Mouse (Mus musculus) G1E (cell line): ENCODE results near the gene Mark2. TPM values are rescaled to one million over a fixed set of nuclear protein-coding genes. Genes with fewer than 3 reads are reported as not detected.
A peak's percentile ranks its signal among the peaks of the same experiment; 100 is the strongest.

Experiments
- ATAC-seq: 2 replicates; pipeline ENCODE4 v1.8.0; 2016; ENCODE audit warnings: mild to moderate bottlenecking; ENCODE audit not compliant: insufficient number of reproducible peaks, poor library complexity, low FRiP score, severe bottlenecking; ENCODE audit errors: extremely low read depth
- DNase-seq: peaks from one replicate; pipeline ENCODE4 v3.0.0; 2012; ENCODE audit warnings: low spot score
- H3K27me3 ChIP-seq: 2 replicates; pipeline ENCODE4 v1.6.1; 2012; ENCODE audit warnings: mild to moderate bottlenecking, low read length, inconsistent platforms; ENCODE audit not compliant: insufficient read depth
- H3K36me3 ChIP-seq: replicated peaks from 2 replicates; pipeline ENCODE3; 2012; ENCODE audit warnings: mild to moderate bottlenecking, inconsistent platforms
- H3K4me1 ChIP-seq: 2 replicates; pipeline ENCODE4 v1.6.1; 2012; ENCODE audit warnings: low read depth, low read length, inconsistent platforms, mixed read lengths; ENCODE audit not compliant: insufficient read depth
- H3K4me3 ChIP-seq: 2 replicates; pipeline ENCODE4 v1.5.1; 2012; ENCODE audit warnings: low read depth, mild to moderate bottlenecking, inconsistent platforms, low read length, moderate library complexity, mixed read lengths
- H3K9me3 ChIP-seq: replicated peaks from 2 replicates; pipeline ENCODE4 v1.6.1; 2012; ENCODE audit warnings: inconsistent platforms
- CTCF ChIP-seq: IDR thresholded peaks from 2 replicates; pipeline ENCODE4 v1.5.1; 2012; ENCODE audit warnings: low read depth, low read length, inconsistent platforms, mixed read lengths
- GATA1 ChIP-seq: IDR thresholded peaks from 2 replicates; pipeline ENCODE4 v1.6.1; 2012; ENCODE audit warnings: borderline replicate concordance, low read length, inconsistent platforms, mixed read lengths
- GATA2 ChIP-seq: IDR thresholded peaks from 2 replicates; pipeline ENCODE4 v1.6.1; 2012; ENCODE audit warnings: low read depth, low read length, inconsistent platforms, borderline replicate concordance
- POLR2AphosphoS5 ChIP-seq: IDR thresholded peaks from 2 replicates; pipeline ENCODE4 v1.6.1; 2012; ENCODE audit warnings: low read depth, low read length, inconsistent platforms; ENCODE audit not compliant: insufficient replicate concordance
- TAL1 ChIP-seq: conservative IDR thresholded peaks from 2 replicates; pipeline ENCODE4 v1.6.1; 2012; ENCODE audit warnings: low read depth, low read length, inconsistent platforms, mixed read lengths
- polyA plus RNA-seq: library from polyadenylated mRNA; stranded (reverse); fragments of >175 nt; gene quantifications from 2 replicates; pipeline ENCODE4 v1.2.3, GENCODE M21; 2012
- total RNA-seq, 2 experiments: library from RNA; stranded (forward) in 1 of 2; stranded (reverse) in 1 of 2; fragments of 200-1000 nt in 1 of 2; fragments of >200 nt in 1 of 2; fragmentation: Nextera tagmentation in 1 of 2; gene quantifications; 2 replicates each; pipeline ENCODE4 v1.2.3; 2014 to 2017

Gene Mark2
- total and polyA plus RNA-seq, 3 experiments = 22.0 to 297 (median 182) TPM

DNA sequence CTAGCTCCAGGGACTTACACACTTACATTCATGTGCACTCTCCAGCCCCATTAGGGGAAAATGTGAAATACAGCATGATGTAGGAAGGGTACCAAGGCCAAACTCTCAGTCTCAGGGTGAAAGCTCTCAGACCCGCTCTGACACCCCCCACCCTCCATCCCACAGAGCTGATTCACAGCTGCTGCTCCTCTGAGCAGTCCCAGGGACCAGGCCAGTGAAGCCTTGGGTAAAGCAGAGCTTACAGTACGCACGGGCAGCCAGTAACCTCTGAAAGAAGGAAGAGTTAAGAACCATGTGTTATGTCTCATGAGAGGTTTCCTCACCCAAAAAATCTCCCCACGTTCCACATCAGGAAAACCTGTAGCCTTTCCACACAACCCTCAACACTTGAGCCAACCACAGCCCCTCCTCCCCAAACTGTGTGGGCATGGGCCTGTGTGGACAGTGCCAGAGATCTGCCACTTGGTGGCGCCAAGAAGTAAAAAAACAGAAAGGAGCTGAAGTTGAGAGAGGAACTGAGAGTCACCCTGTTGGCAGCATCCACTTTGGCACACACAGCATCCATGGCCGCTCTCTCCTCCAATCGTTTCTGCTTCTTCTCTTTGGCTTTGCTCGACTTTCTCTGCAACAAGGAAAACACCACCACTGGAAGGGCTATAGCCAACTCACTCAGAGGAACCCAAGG lies 107.0 kb downstream of the Mark2 start:
- H3K36me3 ChIP-seq = peaks cover 92% of the 10 kb centered on the region
- H3K9me3 ChIP-seq = no peaks in the 10 kb centered on the region
- DNase-seq = peak; percentile 46
- H3K27me3 ChIP-seq = no peaks in the 10 kb centered on the region
- H3K4me3 ChIP-seq = no peak overlapping the region
- peaks cover 35% of the 10 kb centered on the region for H3K4me1 ChIP-seq
- no peak for ATAC-seq
- TF ChIP-seq TAL1 (no peak), POLR2AphosphoS5 (no peak), GATA1 (no peak), GATA2 (no peak), CTCF (peak; percentile 59)

DNA sequence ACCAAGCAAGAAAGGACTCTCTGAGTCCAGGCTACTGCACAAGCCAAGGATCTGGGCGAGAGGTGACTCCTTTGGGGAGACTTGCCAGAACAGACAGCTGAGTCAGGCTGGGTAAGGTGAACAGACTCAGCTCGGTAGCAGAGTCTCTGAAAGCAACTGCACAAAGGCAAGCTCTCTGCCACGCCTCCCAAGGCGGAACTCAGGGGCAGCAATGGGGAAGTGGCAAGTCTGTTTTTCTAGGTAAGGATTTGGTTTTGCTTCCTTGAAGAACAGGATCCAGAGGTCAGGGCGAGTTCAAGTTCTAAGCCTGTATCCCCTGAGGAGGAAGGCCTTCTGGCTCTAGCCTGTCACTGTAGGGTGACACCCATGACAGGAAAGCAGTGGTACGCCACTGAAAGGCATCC lies 115.1 kb downstream of the Mark2 start:
- no peaks in the 10 kb centered on the region for H3K27me3 ChIP-seq
- 0 out of 2 replicates have a peak, but pooled peaks cover 5% of the 10 kb centered on the region for H3K9me3 ChIP-seq
- no peak; the same call in 1 of the 2 replicates for ATAC-seq
- peaks cover 28% of the 10 kb centered on the region for H3K4me1 ChIP-seq
- TF ChIP-seq GATA2 (no peak), POLR2AphosphoS5 (no peak), CTCF (no peak), GATA1 (no peak), TAL1 (no peak)
- peaks cover 73% of the 10 kb centered on the region for H3K36me3 ChIP-seq
- H3K4me3 ChIP-seq = peak overlapping the region; percentile 43; the same call in 1 of the 2 replicates
- DNase-seq = peak; percentile 45

Other genes starting within 250 kb of the Mark2 start
- gene Flrt1, start 236.1 kb downstream of the Mark2 start, total RNA-seq (2014; fragmentation: Nextera tagmentation) = not detected in 2 replicates
- 0.05 and 0.12 TPM in 2 replicates for gene Flrt1, start 236.1 kb downstream of the Mark2 start, total RNA-seq (2017)
- gene Flrt1, start 236.1 kb downstream of the Mark2 start, polyA plus RNA-seq = not detected in 2 replicates
- gene Otub1, start 135.5 kb downstream of the Mark2 start, total RNA-seq (2014; fragmentation: Nextera tagmentation) = 46.4 and 50.2 TPM in 2 replicates
- gene Otub1, start 135.5 kb downstream of the Mark2 start, total RNA-seq (2017) = 88.2 and 91.4 TPM in 2 replicates
- 153 and 175 TPM in 2 replicates for gene Otub1, start 135.5 kb downstream of the Mark2 start, polyA plus RNA-seq
- 353 and 374 TPM in 2 replicates for gene Cox8a, start 124.2 kb downstream of the Mark2 start, total RNA-seq (2014; fragmentation: Nextera tagmentation)
- gene Cox8a, start 124.2 kb downstream of the Mark2 start, total RNA-seq (2017) = 934 and 1,064 TPM in 2 replicates
- gene Cox8a, start 124.2 kb downstream of the Mark2 start, polyA plus RNA-seq = 478 and 515 TPM in 2 replicates
- 67.5 and 67.7 TPM in 2 replicates for gene Naa40, start 100.7 kb downstream of the Mark2 start, total RNA-seq (2014; fragmentation: Nextera tagmentation)
- gene Naa40, start 100.7 kb downstream of the Mark2 start, total RNA-seq (2017) = 60.7 and 67.3 TPM in 2 replicates
- gene Naa40, start 100.7 kb downstream of the Mark2 start, polyA plus RNA-seq = 58.8 and 59.4 TPM in 2 replicates
- 20.9 and 22.2 TPM in 2 replicates for gene Rcor2, start 74.5 kb downstream of the Mark2 start, total RNA-seq (2014; fragmentation: Nextera tagmentation)
- gene Rcor2, start 74.5 kb downstream of the Mark2 start, total RNA-seq (2017) = 20.8 and 22.5 TPM in 2 replicates
- 62.2 and 74.4 TPM in 2 replicates for gene Rcor2, start 74.5 kb downstream of the Mark2 start, polyA plus RNA-seq
- 13.3 and 18.1 TPM in 2 replicates for gene Spindoc, start 41.1 kb upstream of the Mark2 start, total RNA-seq (2014; fragmentation: Nextera tagmentation)
- 8.0 and 8.2 TPM in 2 replicates for gene Spindoc, start 41.1 kb upstream of the Mark2 start, total RNA-seq (2017)
- 31.8 and 34.2 TPM in 2 replicates for gene Spindoc, start 41.1 kb upstream of the Mark2 start, polyA plus RNA-seq
- 8.4 and 10.7 TPM in 2 replicates for gene 2700081O15Rik, start 75.8 kb upstream of the Mark2 start, total RNA-seq (2014; fragmentation: Nextera tagmentation)
- gene 2700081O15Rik, start 75.8 kb upstream of the Mark2 start, total RNA-seq (2017) = 7.0 and 7.4 TPM in 2 replicates
- 23.1 and 29.4 TPM in 2 replicates for gene 2700081O15Rik, start 75.8 kb upstream of the Mark2 start, polyA plus RNA-seq
- 189 and 203 TPM in 2 replicates for gene Rtn3, start 141.4 kb upstream of the Mark2 start, total RNA-seq (2014; fragmentation: Nextera tagmentation)
- gene Rtn3, start 141.4 kb upstream of the Mark2 start, total RNA-seq (2017) = 50.5 and 62.7 TPM in 2 replicates
- gene Rtn3, start 141.4 kb upstream of the Mark2 start, polyA plus RNA-seq = 27.2 and 33.2 TPM in 2 replicates
- 74.2 and 76.4 TPM in 2 replicates for gene Atl3, start 152.2 kb upstream of the Mark2 start, total RNA-seq (2014; fragmentation: Nextera tagmentation)
- 58.2 and 64.6 TPM in 2 replicates for gene Atl3, start 152.2 kb upstream of the Mark2 start, total RNA-seq (2017)
- gene Atl3, start 152.2 kb upstream of the Mark2 start, polyA plus RNA-seq = 7.4 and 10.5 TPM in 2 replicates
- 0.75 TPM in 1 of 2 replicates, not detected in the other for gene Pla2g16, start 215.6 kb upstream of the Mark2 start, total RNA-seq (2014; fragmentation: Nextera tagmentation)
- gene Pla2g16, start 215.6 kb upstream of the Mark2 start, total RNA-seq (2017) = 0.06 and 0.22 TPM in 2 replicates
- gene Pla2g16, start 215.6 kb upstream of the Mark2 start, polyA plus RNA-seq = not detected in 2 replicates